In genomic region chr2:69585886-69586398, GRCm38 (mm10) we compare ENCODE assay signal across 8 mouse cellular contexts. TPM values are rescaled to one million over a fixed set of nuclear protein-coding genes. Genes with fewer than 3 reads are reported as not detected.
DNase-seq lines count a peak whose midpoint lies in the region; ATAC-seq and TF ChIP-seq lines count a peak whose summit lies in the region.

Gene Lrp2, minus strand, starts transcription at chr2:69586065.

- H3K27ac ChIP-seq in forebrain, embryonic 10.5 days, result peak within 1 kb of the TSS; percentile 86
- peak within 1 kb of the TSS; percentile 7; the same call in 1 of the 2 replicates for H3K27ac ChIP-seq in hindbrain, postnatal 0 days
- H3K27ac ChIP-seq in limb, embryonic 15.5 days, result no peak within 1 kb of the TSS
- H3K27ac ChIP-seq in midbrain, embryonic 13.5 days, result peak within 1 kb of the TSS; percentile 63

- H3K9me3 ChIP-seq in E14TG2a.4 (ENCODE audit: low read length), result no peaks in the 10 kb centered on the region
- H3K9me3 ChIP-seq in forebrain, embryonic 10.5 days, result no peaks in the 10 kb centered on the region
- H3K9me3 ChIP-seq in hindbrain, postnatal 0 days (ENCODE audit: low read length), result no peaks in the 10 kb centered on the region
- H3K9me3 ChIP-seq in limb, embryonic 15.5 days, result no peaks in the 10 kb centered on the region
- H3K9me3 ChIP-seq in midbrain, embryonic 13.5 days, result no peaks in the 10 kb centered on the region

- H3K4me3 ChIP-seq in E14TG2a.4 (replicated peaks; ENCODE audit: low read length), result peak within 1 kb of the TSS; percentile 95
- H3K4me3 ChIP-seq in forebrain, embryonic 10.5 days, result peak within 1 kb of the TSS; percentile 84
- peak within 1 kb of the TSS; percentile 55 for H3K4me3 ChIP-seq in hindbrain, postnatal 0 days (ENCODE audit: low read length)
- H3K4me3 ChIP-seq in limb, embryonic 15.5 days, result peak within 1 kb of the TSS; percentile 48
- peak within 1 kb of the TSS; percentile 63 for H3K4me3 ChIP-seq in midbrain, embryonic 13.5 days (replicated peaks)

- H3K27me3 ChIP-seq in E14TG2a.4 (ENCODE audit: insufficient read depth, low read length), result peaks cover 40% of the 10 kb centered on the region
- peaks cover 83% of the 10 kb centered on the region for H3K27me3 ChIP-seq in forebrain, embryonic 10.5 days (ENCODE audit: poor library complexity, severe bottlenecking)
- peaks cover 14% of the 10 kb centered on the region for H3K27me3 ChIP-seq in hindbrain, postnatal 0 days (ENCODE audit: insufficient read depth, low read length)
- peaks cover 77% of the 10 kb centered on the region for H3K27me3 ChIP-seq in limb, embryonic 15.5 days
- H3K27me3 ChIP-seq in midbrain, embryonic 13.5 days, result peaks cover 81% of the 10 kb centered on the region

- WGBS in forebrain, embryonic 10.5 days, result under 1% methylated on average over 45 of the region's 45 CpGs
- under 1% methylated on average over 40 of the region's 45 CpGs for WGBS in hindbrain, postnatal 0 days
- under 1% methylated on average over 45 of the region's 45 CpGs for WGBS in limb, embryonic 15.5 days
- under 1% methylated on average over 43 of the region's 45 CpGs for WGBS in midbrain, embryonic 13.5 days

- no peak; the same call in 1 of the 2 replicates for ATAC-seq in cerebellum, adult (ENCODE audit: insufficient number of reproducible peaks, low FRiP score, low TSS enrichment)
- ATAC-seq in hindbrain, postnatal 0 days, result peak; percentile 91
- ATAC-seq in limb, embryonic 15.5 days (ENCODE audit: insufficient number of reproducible peaks, low FRiP score, low TSS enrichment, low read depth), result 0 out of 2 replicates have a peak, but pooled peaks have one; percentile 48
- peak; percentile 87 for ATAC-seq in midbrain, embryonic 13.5 days

- H3K4me2 ChIP-seq in hindbrain, postnatal 0 days (ENCODE audit: low read depth, low read length), result peak within 1 kb of the TSS; percentile 98
- H3K4me2 ChIP-seq in limb, embryonic 15.5 days, result peak within 1 kb of the TSS; percentile 99
- peak within 1 kb of the TSS; percentile 93 for H3K4me2 ChIP-seq in midbrain, embryonic 13.5 days (replicated peaks)

- DNase-seq in cerebellum, postnatal 10 days, result peak; percentile 51 to 52
- peak; percentile 77 for DNase-seq in forebrain, embryonic 10.5 days (ENCODE audit: extremely low spot score, low spot score)
- peak; percentile 60 for DNase-seq in hindbrain, postnatal 0 days (ENCODE audit: low spot score)
- peak; percentile 12 for DNase-seq in urinary bladder, postnatal 25 days (ENCODE audit: low spot score)

- H3K4me1 ChIP-seq in E14TG2a.4 (replicated peaks; ENCODE audit: low read depth, low read length), result peaks cover 77% of the 10 kb centered on the region
- peaks cover 46% of the 10 kb centered on the region for H3K4me1 ChIP-seq in forebrain, embryonic 10.5 days
- H3K4me1 ChIP-seq in hindbrain, postnatal 0 days (ENCODE audit: insufficient read depth, low read length), result peaks cover 10% of the 10 kb centered on the region; the same call in 1 of the 2 replicates
- H3K4me1 ChIP-seq in limb, embryonic 15.5 days, result peaks cover 29% of the 10 kb centered on the region
- H3K4me1 ChIP-seq in midbrain, embryonic 13.5 days (replicated peaks), result peaks cover 40% of the 10 kb centered on the region

- TF ChIP-seq CTCF in E14TG2a.4 (conservative IDR thresholded peaks at IDR 0.05; ENCODE audit: low read length), result no peak
- TF ChIP-seq CTCF in hindbrain, postnatal 0 days (IDR thresholded peaks at IDR 0.05; ENCODE audit: low read depth), result no peak

- peak within 1 kb of the TSS; percentile 47 for H3K9ac ChIP-seq in hindbrain, postnatal 0 days (replicated peaks; ENCODE audit: low read length)
- H3K9ac ChIP-seq in limb, embryonic 15.5 days, result peak within 1 kb of the TSS; percentile 11; the same call in 1 of the 2 replicates
- H3K9ac ChIP-seq in midbrain, embryonic 13.5 days (replicated peaks), result peak within 1 kb of the TSS; percentile 65

- no peaks in the 10 kb centered on the region for H3K36me3 ChIP-seq in E14TG2a.4 (ENCODE audit: insufficient read depth, low read length)
- no peaks in the 10 kb centered on the region for H3K36me3 ChIP-seq in forebrain, embryonic 10.5 days (replicated peaks)
- H3K36me3 ChIP-seq in hindbrain, postnatal 0 days (ENCODE audit: insufficient read depth, low read length), result no peaks in the 10 kb centered on the region
- no peaks in the 10 kb centered on the region for H3K36me3 ChIP-seq in limb, embryonic 15.5 days
- no peaks in the 10 kb centered on the region for H3K36me3 ChIP-seq in midbrain, embryonic 13.5 days

RNA-seq across cellular contexts. Expression of gene Lrp2, which starts in this region (rescaled TPM):
- polyA plus RNA-seq in forebrain, embryonic 10.5 days (2016; fragmentation: Nextera tagmentation; extraction: Ambion mirVana), result 3.3 TPM in 2 replicates
- 3.9 and 5.4 TPM in 2 replicates for total RNA-seq in hindbrain, postnatal 0 days (2014; rRNA removed)
- 0.46 and 0.48 TPM in 2 replicates for polyA plus RNA-seq in hindbrain, postnatal 0 days (2015; fragmentation: Nextera tagmentation; extraction: Ambion mirVana)
- not detected in 2 replicates for polyA plus RNA-seq in limb, embryonic 15.5 days (2015; fragmentation: Nextera tagmentation; extraction: Ambion mirVana)
- polyA plus RNA-seq in midbrain, embryonic 13.5 days (2015; fragmentation: Nextera tagmentation; extraction: Ambion mirVana), result 2.2 and 3.7 TPM in 2 replicates

Comparison
In these comparisons a context has a peak if more than half of its experiments do, and no peak if none do; other contexts are left out.
1. Peak in ATAC-seq, H3K4me3 ChIP-seq, H3K9ac ChIP-seq and H3K4me2 ChIP-seq in limb, embryonic 15.5 days; RNA of the gene not detected or under 1 TPM.
2. DNase-seq: peak in every context shown above with its lines; median percentile 77 in forebrain, embryonic 10.5 days; 60 in hindbrain, postnatal 0 days; 52 in cerebellum, postnatal 10 days; 12 in urinary bladder, postnatal 25 days.
3. H3K9ac ChIP-seq: peak in every context shown above with its lines; median percentile 65 in midbrain, embryonic 13.5 days; 47 in hindbrain, postnatal 0 days; 11 in limb, embryonic 15.5 days.